Mouse (Mus musculus): ENCODE measurements around the gene Prss44.

- no peak for TF ChIP-seq POLR2A (IDR thresholded peaks at IDR 0.05; ENCODE audit: low read depth, low read length)
- TF ChIP-seq CTCF (IDR thresholded peaks at IDR 0.05; ENCODE audit: borderline replicate concordance, insufficient read depth, low read length): peak; percentile 53; the same call in 1 of the 2 replicates
Observed at GRCm38 (mm10) chr9:110779242-110779913, 34.4 kb upstream of the Prss44 start.

Measured in embryonic fibroblast, embryonic 13.5 days (primary cell).